Comparison of ENCODE assay signal across 9 mouse cellular contexts in the genomic region with DNA sequence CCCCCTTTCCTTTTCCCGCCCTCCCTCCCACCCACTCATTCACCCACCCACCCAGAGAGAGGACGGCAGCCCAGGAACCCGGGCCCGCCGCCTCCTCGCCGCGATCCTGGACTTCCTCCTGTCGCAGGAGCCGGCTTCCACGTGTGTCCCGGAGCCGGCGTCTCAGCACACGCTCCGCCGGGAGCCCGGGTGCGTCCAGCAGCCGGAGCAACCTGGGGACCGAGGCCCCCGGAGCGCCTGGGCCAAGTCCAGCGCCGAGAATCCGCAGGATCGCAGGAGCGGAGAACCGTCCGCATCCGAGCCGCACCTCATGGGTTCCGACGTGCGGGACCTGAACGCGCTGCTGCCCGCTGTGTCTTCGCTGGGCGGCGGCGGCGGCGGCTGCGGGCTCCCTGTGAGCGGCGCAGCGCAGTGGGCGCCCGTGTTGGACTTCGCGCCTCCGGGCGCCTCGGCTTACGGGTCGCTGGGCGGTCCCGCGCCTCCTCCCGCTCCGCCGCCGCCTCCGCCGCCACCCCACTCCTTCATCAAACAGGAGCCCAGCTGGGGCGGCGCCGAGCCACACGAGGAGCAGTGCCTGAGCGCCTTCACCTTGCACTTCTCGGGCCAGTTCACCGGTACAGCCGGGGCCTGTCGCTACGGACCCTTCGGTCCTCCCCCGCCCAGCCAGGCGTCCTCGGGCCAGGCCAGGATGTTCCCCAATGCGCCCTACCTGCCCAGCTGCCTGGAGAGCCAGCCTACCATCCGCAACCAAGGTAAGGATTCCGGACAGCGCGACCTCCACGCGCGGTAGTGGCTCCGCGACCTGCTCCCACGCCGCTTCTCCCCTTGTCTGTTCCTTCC. TPM values are rescaled to one million over a fixed set of nuclear protein-coding genes. Genes with fewer than 3 reads are reported as not detected.
DNase-seq lines count a peak whose midpoint lies in the region; ATAC-seq and TF ChIP-seq lines count a peak whose summit lies in the region.
"Had no signal": no experiment of that assay in that cellular context is flagged by ENCODE, and none has a peak within 500 bp of the region (broad histone marks: within the 10 kb centered on the region; RNA-seq: fewer than 3 reads in every experiment).

No protein-coding gene starts in this region.

- WGBS in heart, embryonic 16.5 days: under 1% methylated on average over 87 of the region's 92 CpGs
- WGBS in limb, embryonic 10.5 days: 1% methylated on average over 92 of the region's 92 CpGs
- 2% methylated on average over 90 of the region's 92 CpGs for WGBS in small intestine, adult 2 months
- 2% methylated on average over 80 of the region's 92 CpGs for WGBS in cerebellum, adult 2 months

- H3K36me3 ChIP-seq in heart, embryonic 16.5 days (ENCODE audit: control insufficient read depth, insufficient read depth): no peaks in the 10 kb centered on the region
- no peaks in the 10 kb centered on the region for H3K36me3 ChIP-seq in limb, embryonic 10.5 days
- no peaks in the 10 kb centered on the region for H3K36me3 ChIP-seq in small intestine, adult 2 months (ENCODE audit: control insufficient read depth, insufficient read depth, low read length)

- peak overlapping the region; percentile 58 for H3K27ac ChIP-seq in heart, embryonic 16.5 days (ENCODE audit: low read length)
- peak overlapping the region; percentile 66 for H3K27ac ChIP-seq in limb, embryonic 10.5 days
- no peak overlapping the region for H3K27ac ChIP-seq in small intestine, adult 2 months (ENCODE audit: insufficient read depth, low read depth, low read length)
- H3K27ac ChIP-seq in cerebellum, adult 2 months (ENCODE audit: insufficient read depth, low read length): no peak overlapping the region
- H3K27ac ChIP-seq: macrophage had no signal

- peak; percentile 49 for DNase-seq in ovary, postnatal 36 days (ENCODE audit: low spot score)
- DNase-seq in ovary, adult 18-20 months (ENCODE audit: low spot score): no peak
- peak; percentile 68 for DNase-seq in limb, embryonic 10.5 days (ENCODE audit: low spot score)
- DNase-seq in cerebellum, adult 2 months: no peak
- DNase-seq in cerebellum, adult 18-20 months: no peak
- DNase-seq in layer of hippocampus, adult 9-10 months (ENCODE audit: low spot score): no peak

- H3K9me3 ChIP-seq in heart, embryonic 16.5 days (replicated peaks; ENCODE audit: control insufficient read depth, low read length): no peaks in the 10 kb centered on the region
- no peaks in the 10 kb centered on the region for H3K9me3 ChIP-seq in limb, embryonic 10.5 days (replicated peaks)

- peaks cover 5% of the 10 kb centered on the region; the same call in 1 of the 2 replicates for H3K4me1 ChIP-seq in heart, embryonic 16.5 days (ENCODE audit: control insufficient read depth, insufficient read depth, low read length)
- peaks cover 51% of the 10 kb centered on the region for H3K4me1 ChIP-seq in limb, embryonic 10.5 days
- peaks cover 3% of the 10 kb centered on the region for H3K4me1 ChIP-seq in small intestine, adult 2 months (ENCODE audit: control insufficient read depth, insufficient read depth, insufficient read length, low read length)
- H3K4me1 ChIP-seq in cerebellum, adult 2 months (ENCODE audit: control insufficient read depth, insufficient read depth, low read length): no peaks in the 10 kb centered on the region; the same call in 1 of the 2 replicates

- H3K4me2 ChIP-seq in heart, embryonic 16.5 days (ENCODE audit: low read depth, low read length): peak overlapping the region; percentile 49

- peak overlapping the region; percentile 43 for H3K4me3 ChIP-seq in heart, embryonic 16.5 days (ENCODE audit: low read length)
- H3K4me3 ChIP-seq in limb, embryonic 10.5 days: peak overlapping the region; percentile 44
- H3K4me3 ChIP-seq in small intestine, adult 2 months (ENCODE audit: low read depth, low read length): peak overlapping the region; percentile 25; the same call in 1 of the 2 replicates
- H3K4me3 ChIP-seq in cerebellum, adult 2 months (replicated peaks; ENCODE audit: insufficient read depth, low read depth, low read length): no peak overlapping the region

- H3K9ac ChIP-seq in heart, embryonic 16.5 days (ENCODE audit: low read length): peak overlapping the region; percentile 56

- no peak for TF ChIP-seq CTCF in small intestine, adult 2 months (IDR thresholded peaks at IDR 0.05; ENCODE audit: extremely low read depth, insufficient read length, insufficient replicate concordance, low read depth, low read length)
- no peak for TF ChIP-seq CTCF in cerebellum, adult 2 months (IDR thresholded peaks at IDR 0.05; ENCODE audit: borderline replicate concordance, insufficient read depth, low read depth, low read length)

- H3K27me3 ChIP-seq in heart, embryonic 16.5 days (ENCODE audit: control insufficient read depth, insufficient read depth, low read length): peaks cover 78% of the 10 kb centered on the region
- peaks cover 98% of the 10 kb centered on the region for H3K27me3 ChIP-seq in limb, embryonic 10.5 days (ENCODE audit: low read depth, poor library complexity, severe bottlenecking)
- H3K27me3 ChIP-seq in small intestine, adult 2 months (ENCODE audit: control insufficient read depth, insufficient read depth, low read length): peaks cover 96% of the 10 kb centered on the region
- peaks cover 30% of the 10 kb centered on the region; the same call in 1 of the 2 replicates for H3K27me3 ChIP-seq in cerebellum, adult 2 months (ENCODE audit: control insufficient read depth, insufficient read depth, low read length)

- ATAC-seq in heart, embryonic 16.5 days (replicated peaks; ENCODE audit: extremely low read depth, insufficient read depth, low FRiP score): peak; percentile 46

- TF ChIP-seq POLR2A in small intestine, adult 2 months (IDR thresholded peaks at IDR 0.05; ENCODE audit: low read depth, low read length): no peak
- TF ChIP-seq POLR2A in cerebellum, adult 2 months (IDR thresholded peaks at IDR 0.05; ENCODE audit: borderline replicate concordance, insufficient read depth, low read length): no peak

RNA-seq across cellular contexts. Expression of a gene that starts 0.6 kb away (rescaled TPM):
- polyA plus RNA-seq in heart, embryonic 16.5 days (2015; fragmentation: Nextera tagmentation; extraction: Ambion mirVana): 18.9 and 22.2 TPM in 2 replicates
- polyA plus RNA-seq in limb, embryonic 10.5 days (2016; fragmentation: Nextera tagmentation; extraction: Ambion mirVana): 5.6 and 6.6 TPM in 2 replicates
- 0.48 and 2.3 TPM in 2 replicates for polyA plus RNA-seq in small intestine, adult 2 months (2012; rRNA removed)
- 0.08 TPM in 1 of 2 replicates, not detected in the other for polyA plus RNA-seq in cerebellum, adult 2 months (2012; rRNA removed)
- polyA plus RNA-seq: macrophage had no signal

RNA-seq across cellular contexts. Expression of a gene that starts 35.1 kb away (rescaled TPM):
- polyA plus RNA-seq in heart, embryonic 16.5 days (2015; fragmentation: Nextera tagmentation; extraction: Ambion mirVana): not detected in 2 replicates
- not detected in 2 replicates for polyA plus RNA-seq in limb, embryonic 10.5 days (2016; fragmentation: Nextera tagmentation; extraction: Ambion mirVana)
- polyA plus RNA-seq in small intestine, adult 2 months (2012; rRNA removed): not detected in 2 replicates
- polyA plus RNA-seq in cerebellum, adult 2 months (2012; rRNA removed): not detected in 2 replicates
- polyA plus RNA-seq: macrophage had no signal

Comparison
In these comparisons a context has a peak if more than half of its experiments do, and no peak if none do; other contexts are left out.
1. DNase-seq: peak in ovary, postnatal 36 days (single experiment) and limb, embryonic 10.5 days (single experiment); none in ovary, adult 18-20 months (single experiment), cerebellum, adult 2 months (0 of 2), cerebellum, adult 18-20 months (0 of 2) and layer of hippocampus, adult 9-10 months (single experiment).
2. H3K27ac ChIP-seq: peak in heart, embryonic 16.5 days (single experiment) and limb, embryonic 10.5 days (single experiment); none in small intestine, adult 2 months (single experiment) and cerebellum, adult 2 months (single experiment).